Mouse (Mus musculus) ovary, postnatal 14 days (tissue): ENCODE results near the gene Glrb.
A peak's percentile ranks its signal among the peaks of the same experiment; 100 is the strongest.

Experiments used
- DNase-seq: peaks from one replicate; pipeline ENCODE4 v3.0.0; 2022; ENCODE audit warnings: low spot score

Gene Glrb

DNA sequence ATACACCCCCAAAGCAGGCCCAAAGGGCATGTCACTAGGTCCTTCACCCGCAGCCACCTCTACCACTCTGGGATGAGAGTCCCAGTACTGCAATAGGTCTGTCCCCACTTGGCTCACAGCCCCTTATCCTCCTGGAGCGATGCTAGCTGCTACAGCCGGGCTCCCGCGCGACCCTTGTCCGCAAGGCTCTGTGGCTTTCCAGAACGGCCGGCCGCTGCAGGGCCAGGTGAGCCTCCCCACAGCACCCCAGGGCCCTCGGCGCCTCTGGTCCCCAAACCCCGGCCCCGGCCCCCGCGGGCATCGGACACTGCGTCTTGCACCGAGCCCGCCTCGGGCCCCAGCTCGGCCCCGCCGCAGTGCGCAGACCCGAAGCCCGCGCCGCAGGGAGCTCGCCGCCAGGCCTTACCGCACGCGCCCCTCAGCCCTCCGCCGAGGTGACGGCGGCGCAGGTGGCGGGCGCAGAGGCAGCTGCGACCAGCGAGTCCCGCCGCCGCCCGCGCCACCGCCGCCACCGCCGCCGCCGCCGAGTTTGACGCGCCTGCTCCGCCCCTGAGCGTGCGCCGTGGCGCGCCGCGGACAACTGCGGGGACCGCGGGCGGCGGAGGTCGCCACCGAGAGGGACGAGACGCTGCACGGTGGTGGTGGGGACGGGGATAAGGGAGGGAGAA, at the start of gene Glrb:
TSS of gene Glrb (minus strand) at position 550 of the 668 bp plus-strand sequence.
- peak; percentile 11 for DNase-seq

DNA sequence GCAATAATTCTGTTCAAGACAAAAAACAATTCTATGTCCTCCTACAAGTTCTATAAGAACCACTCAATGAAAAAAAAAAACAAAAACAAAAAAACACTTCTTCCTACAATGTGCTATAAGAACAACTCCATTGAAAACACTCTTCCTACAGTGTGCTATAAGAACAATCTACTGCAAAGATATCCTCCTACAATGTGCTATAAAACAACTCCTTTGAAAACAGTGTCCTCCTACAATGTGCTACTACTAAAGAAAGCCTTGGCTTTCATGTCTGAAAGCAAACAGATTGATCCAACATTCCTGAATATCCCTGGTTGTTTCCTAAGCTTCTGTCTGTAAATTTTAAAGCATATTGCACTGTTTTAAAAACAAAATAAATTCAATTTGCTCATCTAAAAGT, 46.5 kb upstream of the Glrb start:
- DNase-seq = no peak

DNA sequence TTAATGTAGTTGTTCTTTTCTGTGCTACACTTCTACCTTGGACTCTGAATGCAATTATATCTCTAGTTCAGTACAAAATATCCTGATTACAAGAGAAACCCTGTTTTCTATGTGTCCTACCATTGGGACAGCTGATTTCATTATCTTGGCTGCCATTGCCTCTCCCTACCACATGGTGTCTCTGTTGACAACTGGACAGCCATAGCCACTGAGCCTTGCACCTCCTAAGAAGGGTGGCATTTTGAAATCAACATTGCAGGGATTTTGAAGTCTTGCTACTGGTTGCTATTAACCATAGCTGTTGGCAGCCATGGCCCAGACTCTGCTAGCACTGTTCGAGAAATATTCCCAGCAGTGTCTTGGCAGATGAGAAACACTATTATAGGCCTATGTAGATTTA, 45.1 kb upstream of the Glrb start:
- peak; percentile 38 for DNase-seq

DNA sequence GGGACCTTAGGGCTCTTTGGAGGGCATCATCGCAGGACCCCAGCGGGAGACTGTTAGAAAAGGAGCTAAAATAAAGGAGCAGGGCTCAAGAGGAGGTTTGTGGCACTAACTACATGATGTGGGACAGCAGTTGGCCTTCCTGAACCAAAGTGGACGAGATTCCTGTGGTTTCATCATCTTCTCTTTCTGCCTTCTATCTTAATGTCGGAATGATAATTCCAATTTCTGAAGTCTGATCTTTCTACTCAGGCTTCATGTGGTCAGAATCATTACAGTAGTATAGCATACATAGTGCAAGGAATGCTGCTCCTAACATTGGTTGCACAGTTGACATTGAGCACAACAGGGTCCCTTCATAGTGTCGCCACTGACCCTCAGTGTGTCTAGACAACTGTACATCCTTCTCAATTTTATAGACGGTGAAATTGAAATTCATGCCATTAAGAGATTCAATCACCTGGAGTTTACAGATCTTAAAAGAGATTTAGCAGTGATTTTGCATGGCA, 372 bp upstream of the Glrb start:
- no peak for DNase-seq

DNA sequence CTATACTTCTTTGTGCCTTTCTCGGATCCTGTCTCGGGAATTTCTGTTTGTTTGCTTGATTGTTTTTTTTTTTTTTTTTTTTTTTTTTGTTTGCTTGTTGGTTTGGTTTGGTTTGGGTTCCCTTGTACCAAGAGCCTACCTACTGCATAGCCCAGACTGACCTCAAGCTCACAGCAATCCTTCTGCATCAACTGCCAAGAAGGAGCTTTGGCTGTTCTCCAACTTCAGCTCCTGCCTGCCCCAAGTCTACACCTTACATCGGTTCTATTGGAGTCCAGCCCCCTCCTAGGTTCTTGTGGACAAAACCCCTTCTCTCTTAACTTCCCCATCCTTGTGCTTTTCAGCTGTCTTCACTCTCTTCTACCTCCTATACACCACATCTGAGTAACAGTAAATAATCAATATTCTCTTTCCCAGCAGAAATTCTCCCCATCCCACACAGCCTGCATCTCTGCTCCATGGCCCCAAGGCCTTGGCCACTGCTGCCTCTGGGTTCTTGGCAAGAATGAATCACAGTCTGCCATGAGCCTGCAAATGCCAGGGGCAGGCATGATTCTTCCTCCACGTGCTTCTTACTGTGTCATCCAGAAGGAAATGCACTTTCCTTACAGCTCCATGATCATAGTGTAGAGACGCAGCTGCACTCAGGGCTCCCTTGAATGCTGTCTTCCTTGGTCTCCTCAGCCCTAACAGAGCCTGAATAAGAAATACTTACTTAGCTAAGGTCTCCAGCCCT, 18.5 kb downstream of the Glrb start:
- no peak for DNase-seq

DNA sequence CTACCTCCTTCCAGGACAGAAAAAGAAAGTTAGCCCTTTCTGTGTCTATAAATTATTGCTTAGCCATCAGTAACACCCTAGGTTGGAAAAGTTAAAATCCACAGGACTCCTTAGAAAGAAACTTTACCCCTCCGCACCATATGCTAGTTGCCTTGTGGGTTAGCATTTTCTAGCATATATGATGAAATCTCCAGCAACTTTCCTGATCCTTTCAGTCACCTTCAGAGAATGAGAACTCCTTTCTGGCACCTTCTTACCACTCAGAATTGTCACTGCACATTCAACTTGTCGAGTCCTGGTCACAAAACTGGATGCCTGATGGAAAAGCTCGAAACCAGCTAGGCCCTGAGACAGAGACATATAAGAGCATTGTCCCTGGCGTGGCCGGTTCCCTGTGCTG, 19.1 kb downstream of the Glrb start:
- no peak for DNase-seq

DNA sequence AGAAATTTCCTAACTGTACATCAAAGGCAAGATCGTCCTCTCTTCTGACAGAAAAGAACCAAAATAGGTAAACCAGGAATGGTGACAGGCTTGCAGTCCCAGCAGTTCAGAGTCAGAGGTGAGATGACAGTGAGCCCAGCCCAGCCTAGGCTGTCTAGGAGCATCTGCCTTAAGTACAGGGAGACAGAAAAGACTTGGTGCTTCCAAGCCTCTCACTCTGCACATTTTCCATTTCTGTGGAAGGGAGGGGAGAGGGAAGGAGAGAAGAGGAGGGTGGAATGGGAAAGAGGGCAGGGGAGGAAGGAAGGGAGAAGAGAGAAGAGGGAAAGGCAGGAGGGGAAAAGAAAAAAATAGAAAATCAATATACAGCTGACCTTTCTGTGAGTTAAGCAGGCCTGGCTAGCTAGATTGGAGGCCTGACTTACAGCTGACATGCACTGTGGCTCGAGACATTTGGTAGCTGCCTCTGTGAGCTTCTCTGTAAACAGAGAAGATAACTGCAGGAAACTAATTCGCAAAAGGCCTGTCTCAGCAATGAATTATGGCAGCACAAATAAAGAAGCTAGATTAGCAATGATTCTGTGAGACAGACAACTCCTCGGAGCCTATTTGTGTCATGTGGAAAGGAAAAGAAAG, 20.3 kb downstream of the Glrb start:
- DNase-seq = no peak

DNA sequence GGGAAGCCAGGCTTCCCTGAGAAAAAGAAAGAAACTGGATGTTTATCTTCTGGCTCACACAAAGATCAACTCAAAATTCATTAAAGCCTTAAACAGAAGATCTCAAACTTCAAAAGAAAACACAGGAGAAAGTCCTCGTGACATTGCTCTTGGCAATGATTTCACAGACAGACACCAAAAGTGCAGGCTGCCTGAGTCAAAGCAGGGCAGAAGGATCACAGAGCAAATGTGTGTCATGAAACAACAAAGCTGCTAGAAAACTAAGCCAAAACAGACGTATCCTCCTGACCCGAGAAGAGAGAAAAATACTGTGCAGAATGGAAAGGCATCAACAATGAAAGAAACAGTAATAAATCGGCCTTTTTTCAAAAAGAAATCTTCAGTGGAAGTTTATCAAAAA, 22.4 kb downstream of the Glrb start:
- no peak for DNase-seq

DNA sequence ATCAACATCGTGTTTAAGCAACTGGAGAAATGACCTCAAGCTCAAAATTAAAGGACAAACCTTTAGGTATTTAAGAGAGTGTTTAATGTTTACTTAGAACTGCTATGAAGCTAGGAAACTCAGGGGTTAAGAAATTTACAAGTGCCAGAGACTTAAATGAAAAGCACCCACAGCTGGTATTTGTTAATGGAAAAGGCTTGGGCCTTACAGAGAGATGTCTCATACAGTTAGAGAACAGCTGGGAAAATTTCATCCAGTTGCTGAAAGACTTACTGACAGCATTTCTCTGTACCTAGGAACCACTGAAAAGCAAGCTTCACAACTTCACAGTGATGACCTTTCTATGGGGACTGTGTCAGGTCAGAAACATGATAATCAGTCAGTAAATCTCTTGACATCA, 28.3 kb downstream of the Glrb start:
- DNase-seq = no peak

DNA sequence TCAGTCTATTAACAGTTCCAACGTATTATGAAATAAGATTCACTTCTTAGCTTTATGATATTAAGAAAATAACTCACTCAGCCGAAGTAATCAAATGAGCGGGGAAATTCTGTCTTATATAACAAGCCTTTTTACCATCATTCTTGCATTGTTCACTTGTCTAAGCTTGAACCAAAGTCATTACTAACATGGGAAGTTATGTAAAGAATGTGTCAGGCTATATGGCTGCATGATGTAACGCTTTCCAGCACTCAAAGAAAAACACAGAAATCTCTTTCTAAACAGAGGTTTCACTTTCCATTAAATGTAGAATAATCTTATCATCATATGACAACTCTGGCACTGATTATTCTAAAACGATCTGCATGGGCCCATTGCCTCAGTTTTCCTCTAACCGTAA, 29.9 kb downstream of the Glrb start:
- DNase-seq = no peak

DNA sequence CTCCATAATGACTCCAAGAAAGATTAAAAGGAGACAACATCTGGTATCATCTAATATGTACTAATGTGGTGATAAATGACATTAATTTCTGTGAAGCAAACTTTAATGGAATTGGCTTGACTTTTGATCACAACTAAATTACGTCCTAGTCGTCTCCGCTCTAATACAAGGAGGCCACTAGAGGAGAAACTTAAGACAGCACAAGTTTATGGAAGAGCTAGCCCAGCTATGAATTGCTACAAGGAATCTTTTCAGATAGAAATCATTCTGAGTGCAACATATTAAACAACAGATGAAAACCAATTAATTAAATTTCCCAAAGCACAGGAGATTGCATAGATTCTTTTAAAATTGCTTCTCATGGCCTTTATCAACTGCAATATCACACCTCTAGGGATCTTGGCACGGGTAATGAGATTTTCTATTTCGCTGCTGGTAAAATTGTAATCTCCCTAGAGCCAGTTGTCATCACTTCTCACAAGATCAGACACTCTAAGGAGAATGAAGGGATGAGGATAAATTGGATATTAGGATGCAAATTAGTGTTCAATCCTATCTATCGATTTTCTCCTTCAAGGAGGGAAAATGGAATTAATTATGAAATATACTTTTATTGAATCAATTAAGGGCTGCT, 32.7 kb downstream of the Glrb start:
- DNase-seq = no peak

DNA sequence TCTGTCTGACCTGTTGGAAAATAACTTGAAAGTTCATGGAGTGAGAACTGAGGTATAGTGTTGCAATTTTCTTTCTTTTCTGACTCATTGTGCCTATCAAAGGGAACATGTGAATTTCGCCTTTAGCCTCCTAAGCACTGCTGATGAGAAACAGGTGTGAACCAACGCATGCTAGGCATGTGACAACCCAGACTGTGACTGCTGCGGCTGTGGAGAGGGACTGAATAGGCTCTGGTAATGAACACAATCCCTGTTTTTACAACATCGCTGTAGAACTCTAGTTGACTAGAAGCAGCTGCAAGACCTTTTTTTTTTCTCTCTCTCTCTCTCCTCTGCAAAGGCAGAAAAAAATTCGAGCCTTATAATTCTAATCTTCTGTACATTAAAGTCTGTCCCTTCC, 34.9 kb downstream of the Glrb start:
- no peak for DNase-seq

DNA sequence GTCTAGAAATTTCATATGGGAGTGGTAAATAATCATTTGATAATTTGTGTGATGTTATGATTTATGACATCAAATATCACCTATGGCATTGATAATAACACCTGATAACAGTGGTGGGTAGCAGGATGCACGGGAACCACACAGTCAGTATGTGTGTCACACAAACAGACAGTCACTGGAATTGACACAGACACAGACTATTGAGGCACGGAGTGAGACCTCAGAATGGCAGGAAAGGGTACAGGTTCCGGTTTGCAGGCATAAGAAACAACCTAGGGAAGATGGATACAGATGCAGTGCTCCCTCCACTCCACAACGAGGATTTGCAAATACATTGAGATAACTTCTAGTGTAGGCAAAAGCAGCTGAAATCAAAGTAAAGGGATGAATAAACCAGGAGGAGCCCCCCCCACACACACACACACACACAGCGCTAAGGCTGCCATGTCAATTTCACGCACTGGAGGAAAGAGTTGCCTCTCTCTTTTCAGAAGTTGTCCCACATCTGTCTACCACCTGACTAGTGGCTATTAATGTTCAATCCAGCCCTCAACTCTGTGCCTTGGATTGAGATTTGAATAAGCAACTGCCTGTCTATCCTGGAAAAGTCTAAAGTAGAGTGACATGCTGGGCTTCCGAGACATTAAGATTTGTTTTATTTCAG, 38.6 kb downstream of the Glrb start:
- DNase-seq = no peak

DNA sequence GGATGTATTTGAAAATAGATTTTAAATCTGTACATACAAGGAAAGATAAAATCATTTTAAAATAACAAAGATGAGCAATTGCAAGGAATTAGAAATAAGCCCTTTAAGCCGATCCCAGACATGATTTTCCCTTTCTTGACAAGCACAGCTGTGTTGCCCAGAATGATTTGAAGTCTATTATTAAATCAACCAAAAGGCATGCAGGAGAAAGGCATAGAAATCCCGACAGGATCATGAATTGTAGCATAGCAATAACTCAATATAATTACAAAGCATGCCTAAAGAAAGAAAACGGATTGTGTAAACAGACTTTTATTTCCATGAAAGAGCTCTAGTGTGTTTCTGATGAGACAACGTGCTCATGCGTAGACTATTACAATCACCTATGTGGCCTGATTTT, 39.4 kb downstream of the Glrb start:
- DNase-seq = no peak

DNA sequence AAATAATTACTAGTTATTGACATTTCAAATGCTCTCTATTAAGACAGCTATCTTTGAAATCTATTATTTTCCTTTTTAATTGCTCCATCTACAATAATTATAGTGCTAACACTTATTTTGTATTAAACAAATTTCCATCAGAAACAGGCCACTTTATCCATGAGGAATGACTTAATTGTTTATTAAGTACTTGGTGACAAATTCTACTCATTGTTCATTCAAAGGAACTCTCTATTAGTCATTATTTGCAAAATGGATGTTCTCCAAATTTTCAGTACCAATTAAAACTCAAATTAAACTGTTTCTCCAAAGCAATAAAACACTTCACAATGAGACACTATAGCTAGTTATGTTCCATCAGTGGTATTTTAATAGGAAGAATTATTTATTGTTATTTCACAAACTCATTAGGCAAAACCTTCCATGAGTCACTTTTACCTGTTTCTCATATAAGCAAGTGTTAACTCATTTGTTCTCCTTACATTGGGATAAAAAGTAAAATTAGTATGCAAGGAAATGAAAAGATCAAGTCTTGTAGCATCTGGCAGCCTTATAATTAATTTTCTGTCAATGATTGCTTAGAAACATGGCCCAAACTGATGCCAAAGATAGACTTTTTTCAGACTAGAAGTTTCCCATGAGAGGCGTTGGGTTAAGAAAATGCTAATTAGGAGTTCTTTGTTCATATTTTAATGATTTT, 41.8 kb downstream of the Glrb start:
- no peak for DNase-seq

DNA sequence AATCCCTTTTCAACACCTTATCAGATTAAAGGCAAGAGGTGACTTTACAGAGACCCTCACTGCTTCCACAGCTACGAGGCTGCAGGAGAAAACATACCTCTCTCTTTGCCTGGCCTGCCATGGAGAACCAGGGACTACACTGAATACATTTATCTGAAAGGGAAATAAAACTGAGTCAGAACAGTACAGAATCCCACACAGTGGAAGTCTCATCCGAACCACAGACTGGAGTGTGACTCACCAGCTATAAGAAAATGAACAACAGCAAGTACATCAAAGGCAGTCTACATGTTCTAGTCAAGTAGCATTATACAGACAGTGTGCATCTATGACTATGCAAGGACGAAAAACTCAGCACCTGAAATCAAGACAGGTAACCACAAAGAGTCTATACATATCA, 46.1 kb downstream of the Glrb start:
- DNase-seq = no peak

DNA sequence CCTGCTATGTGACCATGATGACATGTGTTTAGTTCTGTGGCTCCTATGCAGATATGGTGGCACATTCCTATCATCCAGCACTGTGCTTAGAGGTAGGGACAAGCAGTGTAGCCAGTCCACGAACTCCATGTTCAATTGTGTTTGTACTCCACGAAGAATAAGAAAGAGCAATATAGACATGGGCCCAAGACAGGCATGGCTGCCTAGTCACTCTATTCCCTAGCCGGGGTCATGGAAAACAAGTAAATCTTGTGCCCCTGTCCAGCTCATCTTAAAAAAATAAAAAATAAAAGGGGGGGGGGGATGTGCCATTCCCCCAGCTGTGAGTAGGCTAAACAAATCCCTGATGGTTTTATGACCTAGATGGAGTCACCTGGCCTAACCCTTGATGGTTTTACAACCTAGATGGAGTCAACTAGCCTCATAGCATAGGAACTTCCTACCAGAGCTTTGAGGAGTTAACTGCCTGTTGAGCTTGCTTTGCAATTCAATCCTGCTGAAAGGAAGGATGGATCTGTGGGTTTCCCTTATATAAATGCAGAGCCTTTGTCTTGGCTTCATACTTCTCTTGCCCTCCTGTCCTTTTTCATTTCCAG, 60.5 kb downstream of the Glrb start:
- no peak for DNase-seq

DNA sequence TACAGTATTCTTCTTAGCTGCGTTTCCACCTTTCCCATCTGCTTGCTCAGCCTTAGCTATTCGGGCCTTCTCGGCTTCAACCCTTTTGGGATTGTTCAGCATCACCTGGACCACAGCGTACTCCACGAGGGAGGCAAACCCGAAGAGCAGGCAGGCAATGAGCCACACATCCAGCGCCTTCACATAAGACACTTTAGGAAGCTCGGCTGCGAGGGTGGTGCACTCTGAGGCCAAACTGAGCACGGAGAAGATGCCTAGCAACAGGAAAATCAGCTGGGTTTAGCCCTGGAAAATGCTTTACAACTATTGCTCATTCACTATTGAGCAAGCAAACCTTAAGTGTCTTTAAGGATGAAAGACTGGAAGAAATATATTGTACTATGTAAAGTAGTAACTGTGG, 62.5 kb downstream of the Glrb start:
- DNase-seq = no peak

DNA sequence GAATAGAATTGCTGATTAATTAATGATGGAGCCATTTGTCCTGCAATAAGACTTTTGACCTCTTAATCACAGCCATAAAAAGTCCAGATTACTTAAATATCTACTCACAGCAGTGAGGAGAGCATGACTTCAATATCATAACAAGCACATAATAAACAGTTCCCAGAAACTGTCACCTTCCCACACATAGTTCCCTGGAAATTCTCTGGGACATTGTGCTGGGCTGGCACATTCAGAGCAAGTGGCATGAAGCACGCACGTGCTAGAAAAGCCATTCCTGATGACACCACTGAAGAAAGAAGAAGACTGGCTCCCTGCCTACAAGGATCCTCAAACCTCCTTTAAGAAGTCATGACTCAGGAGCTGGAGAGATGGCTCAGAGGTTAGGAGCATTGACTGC, 67.8 kb downstream of the Glrb start:
- no peak for DNase-seq

DNA sequence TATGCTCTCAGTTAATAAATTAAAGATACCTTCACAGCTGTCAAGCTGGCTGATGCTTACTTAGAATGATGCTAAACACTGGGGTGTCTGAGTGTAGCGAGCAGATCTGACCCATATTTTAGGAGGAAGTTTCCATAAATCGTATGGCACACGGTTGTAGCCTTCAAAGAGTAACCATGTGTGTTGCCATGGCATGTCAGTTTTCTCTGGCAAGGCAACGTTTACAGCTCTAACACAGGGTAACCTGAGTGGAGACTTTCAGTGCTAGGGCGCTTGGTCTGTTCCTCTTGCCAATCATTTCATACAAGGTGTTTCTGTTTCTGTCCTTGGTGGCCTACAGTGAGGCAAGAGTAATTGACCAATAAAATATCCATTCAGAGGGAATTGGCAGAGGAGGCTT, 73.6 kb downstream of the Glrb start:
- no peak for DNase-seq

DNA sequence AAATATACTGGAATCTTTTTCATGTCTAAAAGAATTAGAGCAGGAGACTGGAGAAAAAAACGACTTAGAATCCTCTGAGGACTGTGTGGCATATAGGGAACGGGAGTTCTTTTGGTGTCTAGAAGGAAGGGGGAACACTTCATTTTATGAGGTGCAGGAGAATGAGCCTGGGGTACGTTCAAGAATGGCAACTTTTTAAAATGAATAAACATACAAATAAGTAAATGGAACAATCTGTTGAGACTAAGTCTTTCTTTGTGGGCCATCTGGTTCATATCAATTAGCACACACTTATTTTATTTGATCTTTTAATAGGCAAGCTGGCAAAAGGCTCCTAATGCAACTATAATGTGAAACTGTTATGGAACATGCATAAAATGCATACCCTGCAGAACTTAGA, 75.9 kb downstream of the Glrb start:
- no peak for DNase-seq
